Mouse (Mus musculus) C3H10T1/2 (cell line): ENCODE results near the gene Tmem25. TPM values are rescaled to one million over a fixed set of nuclear protein-coding genes. Genes with fewer than 3 reads are reported as not detected.

Experiments
- polyA plus RNA-seq, 2 experiments: library from polyadenylated mRNA; unstranded; fragments of >200 nt; fragmentation: generic; extraction: Trizol; gene quantifications; one replicate each; pipeline ENCODE4 v1.2.1; 2012; ENCODE audit warnings: missing spikeins in 2 of 2

Gene Tmem25
- under 1 TPM; 0.06 to 0.66 TPM for polyA plus RNA-seq

GRCm38 (mm10) chr9:44799102-44799957 lies at the start of gene Tmem25:
Gene Tmem25, minus strand, starts transcription at chr9:44799307.

GRCm38 (mm10) chr9:44802808-44803450 lies 3.8 kb upstream of the Tmem25 start, which contains the start of gene Ttc36:
Gene Ttc36, minus strand, starts transcription at chr9:44803072.

GRCm38 (mm10) chr9:44767101-44768028 lies 31.7 kb downstream of the Tmem25 start, which contains the start of the genes Arcn1 and Ift46:
Gene Arcn1, minus strand, starts transcription at chr9:44767845.
Gene Ift46, plus strand, starts transcription at chr9:44767908.

Other genes starting within 250 kb of the Tmem25 start
- under 1 TPM; 0.02 to 0.15 TPM for gene Cxcr5, start 237.4 kb downstream of the Tmem25 start, polyA plus RNA-seq
- 10 to 100 TPM in 1 of 2 experiments, 1 to 10 TPM in 1; 2.6 to 31.0 TPM for gene Ddx6, start 194.4 kb downstream of the Tmem25 start, polyA plus RNA-seq
- not detected for gene Treh, start 126.1 kb downstream of the Tmem25 start, polyA plus RNA-seq
- 10 to 100 TPM; 36.0 to 71.8 TPM for gene Phldb1, start 64.1 kb downstream of the Tmem25 start, polyA plus RNA-seq
- 10 to 100 TPM in 1 of 2 experiments, 1 to 10 TPM in 1; 3.3 to 36.5 TPM for gene Arcn1, start 31.5 kb downstream of the Tmem25 start, polyA plus RNA-seq
- gene Ift46, start 31.4 kb downstream of the Tmem25 start, polyA plus RNA-seq, result 100 to 1,000 TPM in 1 of 2 experiments, 10 to 100 TPM in 1; 73.3 to 174 TPM
- under 1 TPM; 0.32 to 0.42 TPM for gene Ttc36, start 3.8 kb upstream of the Tmem25 start, polyA plus RNA-seq
- 1 to 10 TPM in 1 of 2 experiments, under 1 TPM in 1; 0.73 to 6.6 TPM for gene Kmt2a, start 82.0 kb upstream of the Tmem25 start, polyA plus RNA-seq
- gene Atp5l, start 121.4 kb upstream of the Tmem25 start, polyA plus RNA-seq, result 100 to 1,000 TPM; 395 to 672 TPM
- 1 to 10 TPM; 1.6 to 9.5 TPM for gene Ube4a, start 166.3 kb upstream of the Tmem25 start, polyA plus RNA-seq
- not detected for gene Cd3g, start 181.1 kb upstream of the Tmem25 start, polyA plus RNA-seq
- gene Cd3d, start 182.5 kb upstream of the Tmem25 start, polyA plus RNA-seq, result not detected
- gene Cd3e, start 210.3 kb upstream of the Tmem25 start, polyA plus RNA-seq, result not detected
- gene Mpzl2, start 240.5 kb upstream of the Tmem25 start, polyA plus RNA-seq, result not detected